Mouse (Mus musculus): ENCODE measurements around the gene Gm3854. TPM values are rescaled to one million over a fixed set of nuclear protein-coding genes. Genes with fewer than 3 reads are reported as not detected.
"Not testable (repeated sequence)": the region's sequence is repeated elsewhere in the genome, so short reads cannot be mapped to it uniquely, and the experiment has no call there.

The Gm3854 gene
- polyA plus RNA-seq, 1 experiment from 2014 or later, result 4.5 TPM

- peak within 1 kb of the TSS; percentile 71 for H3K4me2 ChIP-seq (replicated peaks)
- H3K27me3 ChIP-seq, result no peaks in the 10 kb centered on the region
Measured at GRCm38 (mm10) chr7:6363047-6363488, 19.5 kb downstream of the Gm3854 start, which contains the start of gene Zfp78. Zfp78 (plus strand) TSS chr7:6363280.

GRCm38 (mm10) chr7:6364761-6365160 is 21.2 kb downstream of the Gm3854 start:
- no peaks in the 10 kb centered on the region for H3K36me3 ChIP-seq
- no peak for ATAC-seq (ENCODE audit: low FRiP score, low read depth)

More at GRCm38 (mm10) chr7:6363047-6363488, 19.5 kb downstream of the Gm3854 start, which contains the start of gene Zfp78:
- Histone ChIP-seq H3K9ac (replicated peaks) (peak within 1 kb of the TSS; percentile 68), H3K27ac (replicated peaks) (peak within 1 kb of the TSS; percentile 94), H3K4me1 (peaks cover 13% of the 10 kb centered on the region), H3K4me3 (peak within 1 kb of the TSS; percentile 52), H3K36me3 (no peaks in the 10 kb centered on the region), H3K9me3 (no peaks in the 10 kb centered on the region)
- peak; percentile 80 for ATAC-seq (ENCODE audit: low FRiP score, low read depth)
- under 1% methylated on average over 23 of the region's 23 CpGs for WGBS

GRCm38 (mm10) chr7:6367185-6367584 is 23.6 kb downstream of the Gm3854 start:
- no peak overlapping the region for H3K4me2 ChIP-seq (replicated peaks)
- no peak for ATAC-seq (ENCODE audit: low FRiP score, low read depth)
- H3K9ac ChIP-seq (replicated peaks), result no peak overlapping the region
- no peaks in the 10 kb centered on the region for H3K36me3 ChIP-seq
- no peak overlapping the region for H3K4me3 ChIP-seq
- H3K9me3 ChIP-seq, result no peaks in the 10 kb centered on the region
- no peaks in the 10 kb centered on the region for H3K27me3 ChIP-seq
- WGBS, result 91% methylated on average over 5 of the region's 5 CpGs
- H3K27ac ChIP-seq (replicated peaks), result no peak overlapping the region
- H3K4me1 ChIP-seq, result peaks cover 10% of the 10 kb centered on the region

More at GRCm38 (mm10) chr7:6364761-6365160, 21.2 kb downstream of the Gm3854 start:
- Histone ChIP-seq H3K27ac (replicated peaks) (no peak overlapping the region), H3K9ac (replicated peaks) (no peak overlapping the region), H3K4me3 (no peak overlapping the region), H3K27me3 (no peaks in the 10 kb centered on the region), H3K4me2 (replicated peaks) (no peak overlapping the region), H3K4me1 (peaks cover 13% of the 10 kb centered on the region), H3K9me3 (no peaks in the 10 kb centered on the region)
- 78% methylated on average over 1 of the region's 1 CpGs for whole genome bisulfite sequencing

- 89% methylated on average over 5 of the region's 5 CpGs for WGBS
- H3K36me3 ChIP-seq; H3K4me1 ChIP-seq; H3K27ac ChIP-seq (replicated peaks); H3K9me3 ChIP-seq; H3K9ac ChIP-seq (replicated peaks); H3K4me3 ChIP-seq; ATAC-seq (ENCODE audit: low FRiP score, low read depth); H3K27me3 ChIP-seq; H3K4me2 ChIP-seq (replicated peaks): not testable (repeated sequence)
Measured at GRCm38 (mm10) chr7:6368146-6368545, 24.6 kb downstream of the Gm3854 start.

GRCm38 (mm10) chr7:6369460-6369859 is 25.9 kb downstream of the Gm3854 start:
- H3K4me1 ChIP-seq, result no peaks in the 10 kb centered on the region
- H3K27me3 ChIP-seq, result no peaks in the 10 kb centered on the region
- H3K27ac ChIP-seq (replicated peaks), result no peak overlapping the region
- no peak overlapping the region for H3K4me2 ChIP-seq (replicated peaks)
- no peak overlapping the region for H3K4me3 ChIP-seq
- no peaks in the 10 kb centered on the region for H3K36me3 ChIP-seq
- H3K9me3 ChIP-seq, result no peaks in the 10 kb centered on the region
- no peak for ATAC-seq (ENCODE audit: low FRiP score, low read depth)
- 86% methylated on average over 3 of the region's 3 CpGs for WGBS
- no peak overlapping the region for H3K9ac ChIP-seq (replicated peaks)

GRCm38 (mm10) chr7:6372993-6373392 is 29.4 kb downstream of the Gm3854 start:
- Histone ChIP-seq H3K9ac (replicated peaks) (no peak overlapping the region), H3K27me3 (no peaks in the 10 kb centered on the region), H3K36me3 (0 out of 2 replicates have a peak, but pooled peaks cover 3% of the 10 kb centered on the region), H3K4me2 (replicated peaks) (no peak overlapping the region), H3K4me3 (no peak overlapping the region), H3K27ac (replicated peaks) (no peak overlapping the region), H3K9me3 (no peaks in the 10 kb centered on the region), H3K4me1 (no peaks in the 10 kb centered on the region)
- 90% methylated on average over 3 of the region's 3 CpGs for WGBS
- ATAC-seq (ENCODE audit: low FRiP score, low read depth), result no peak

- no peak overlapping the region for H3K9ac ChIP-seq (replicated peaks)
- H3K4me1 ChIP-seq, result peaks cover 7% of the 10 kb centered on the region
- H3K36me3 ChIP-seq, result 0 out of 2 replicates have a peak, but pooled peaks cover 3% of the 10 kb centered on the region
- no peak overlapping the region for H3K4me2 ChIP-seq (replicated peaks)
- H3K4me3 ChIP-seq, result no peak overlapping the region
- no peak for ATAC-seq (ENCODE audit: low FRiP score, low read depth)
- H3K27ac ChIP-seq (replicated peaks), result no peak overlapping the region
- H3K9me3 ChIP-seq, result no peaks in the 10 kb centered on the region
- no peaks in the 10 kb centered on the region for H3K27me3 ChIP-seq
- 87% methylated on average over 8 of the region's 8 CpGs for WGBS
Measured at GRCm38 (mm10) chr7:6378441-6378840, 34.9 kb downstream of the Gm3854 start.

GRCm38 (mm10) chr7:6381431-6381830 is 37.9 kb downstream of the Gm3854 start:
- Histone ChIP-seq H3K27ac (replicated peaks) (no peak overlapping the region), H3K4me1 (peaks cover 18% of the 10 kb centered on the region), H3K4me2 (replicated peaks) (no peak overlapping the region), H3K36me3 (no peaks in the 10 kb centered on the region), H3K4me3 (no peak overlapping the region), H3K9me3 (no peaks in the 10 kb centered on the region), H3K9ac (replicated peaks) (no peak overlapping the region), H3K27me3 (no peaks in the 10 kb centered on the region)
- WGBS, result 82% methylated on average over 2 of the region's 2 CpGs
- no peak for ATAC-seq (ENCODE audit: low FRiP score, low read depth)

GRCm38 (mm10) chr7:6383044-6383455 is 39.5 kb downstream of the Gm3854 start, which contains the start of gene Zfp28:
Zfp28 (plus strand) TSS chr7:6383295.
- Histone ChIP-seq H3K27me3 (no peaks in the 10 kb centered on the region), H3K4me1 (peaks cover 18% of the 10 kb centered on the region), H3K4me3 (peak within 1 kb of the TSS; percentile 71), H3K36me3 (peaks cover 4% of the 10 kb centered on the region), H3K4me2 (replicated peaks) (peak within 1 kb of the TSS; percentile 77), H3K9me3 (no peaks in the 10 kb centered on the region), H3K9ac (replicated peaks) (peak within 1 kb of the TSS; percentile 69), H3K27ac (replicated peaks) (0 out of 2 replicates have a peak within 1 kb of the TSS, but pooled peaks have one; percentile 30)
- ATAC-seq (ENCODE audit: low FRiP score, low read depth), result peak; percentile 97
- 0% methylated on average over 28 of the region's 28 CpGs for WGBS

- ATAC-seq (ENCODE audit: low FRiP score, low read depth), result no peak
- 79% methylated on average over 8 of the region's 8 CpGs for WGBS
- no peak overlapping the region for H3K27ac ChIP-seq (replicated peaks)
- H3K9ac ChIP-seq (replicated peaks), result peak overlapping the region; percentile 69; the same call in 1 of the 2 replicates
- peak overlapping the region; percentile 71 for H3K4me3 ChIP-seq
- H3K4me2 ChIP-seq (replicated peaks), result peak overlapping the region; percentile 77
- H3K9me3 ChIP-seq, result no peaks in the 10 kb centered on the region
- peaks cover 4% of the 10 kb centered on the region for H3K36me3 ChIP-seq
- H3K27me3 ChIP-seq, result no peaks in the 10 kb centered on the region
- H3K4me1 ChIP-seq, result peaks cover 18% of the 10 kb centered on the region
Measured at GRCm38 (mm10) chr7:6384011-6384410, 40.5 kb downstream of the Gm3854 start.

GRCm38 (mm10) chr7:6386995-6387394 is 43.4 kb downstream of the Gm3854 start:
- no peaks in the 10 kb centered on the region for H3K27me3 ChIP-seq
- H3K4me3 ChIP-seq, result no peak overlapping the region
- H3K9me3 ChIP-seq, result no peaks in the 10 kb centered on the region
- H3K27ac ChIP-seq (replicated peaks), result no peak overlapping the region
- ATAC-seq (ENCODE audit: low FRiP score, low read depth), result no peak
- H3K4me2 ChIP-seq (replicated peaks), result no peak overlapping the region
- no peak overlapping the region for H3K9ac ChIP-seq (replicated peaks)
- WGBS, result 97% methylated on average over 8 of the region's 8 CpGs
- peaks cover 33% of the 10 kb centered on the region for H3K36me3 ChIP-seq
- H3K4me1 ChIP-seq, result peaks cover 18% of the 10 kb centered on the region

- peaks cover 52% of the 10 kb centered on the region for H3K36me3 ChIP-seq
- H3K27me3 ChIP-seq, result no peaks in the 10 kb centered on the region
- 85% methylated on average over 5 of the region's 5 CpGs for WGBS
- H3K9ac ChIP-seq (replicated peaks), result no peak overlapping the region
- no peak overlapping the region for H3K4me2 ChIP-seq (replicated peaks)
- no peaks in the 10 kb centered on the region for H3K9me3 ChIP-seq
- ATAC-seq (ENCODE audit: low FRiP score, low read depth), result no peak
- no peak overlapping the region for H3K4me3 ChIP-seq
- H3K4me1 ChIP-seq, result peaks cover 6% of the 10 kb centered on the region
- H3K27ac ChIP-seq (replicated peaks), result no peak overlapping the region
Measured at GRCm38 (mm10) chr7:6388971-6389370, 45.4 kb downstream of the Gm3854 start.

GRCm38 (mm10) chr7:6389449-6389848 is 45.9 kb downstream of the Gm3854 start:
- no peak overlapping the region for H3K4me2 ChIP-seq (replicated peaks)
- H3K9ac ChIP-seq (replicated peaks), result no peak overlapping the region
- ATAC-seq (ENCODE audit: low FRiP score, low read depth), result no peak
- WGBS, result 73% methylated on average over 5 of the region's 5 CpGs
- no peaks in the 10 kb centered on the region for H3K27me3 ChIP-seq
- peaks cover 57% of the 10 kb centered on the region for H3K36me3 ChIP-seq
- no peak overlapping the region for H3K27ac ChIP-seq (replicated peaks)
- H3K4me1 ChIP-seq, result 0 out of 2 replicates have a peak, but pooled peaks cover 1% of the 10 kb centered on the region
- H3K4me3 ChIP-seq, result no peak overlapping the region
- no peaks in the 10 kb centered on the region for H3K9me3 ChIP-seq

Data from midbrain, embryonic 12.5 days (tissue).